Mouse (Mus musculus): Measurements from ENCODE around the gene Gm39566.

Gene Gm39566

GRCm38 (mm10) chr11:69761868-69762267, 53.2 kb downstream of the Gm39566 start, which contains the start of gene Slc35g3:
Slc35g3 (minus strand) TSS chr11:69761968.
- DNase-seq (ENCODE audit: low read depth, low spot score): no peak
